Mouse (Mus musculus) intestine, postnatal 0 days (tissue): ENCODE results near the gene Uba3. TPM values are rescaled to one million over a fixed set of nuclear protein-coding genes. Genes with fewer than 3 reads are reported as not detected.

Source experiments
- ATAC-seq: fragments of 200-750 bp; cut with Nextera tagmentation; 2 replicates; pipeline ENCODE4 v1.8.0; 2017; ENCODE audit warnings: mild to moderate bottlenecking, moderate TSS enrichment, moderate library complexity
- H3K27ac ChIP-seq: fragments of 300-500 bp; sonication (generic); 2 replicates; pipeline ENCODE4 v1.5.1; 2014; ENCODE audit warnings: mild to moderate bottlenecking, low read depth, low read length, moderate library complexity
- H3K27me3 ChIP-seq: fragments of 300-500 bp; sonication (generic); replicated peaks from 2 replicates; pipeline ENCODE4 v1.6.1; 2014; ENCODE audit warnings: low read length, mixed read lengths; ENCODE audit not compliant: control insufficient read depth, insufficient read depth
- H3K36me3 ChIP-seq: fragments of 300-500 bp; sonication (generic); 2 replicates; pipeline ENCODE4 v1.6.1; 2014; ENCODE audit warnings: mild to moderate bottlenecking, moderate library complexity; ENCODE audit not compliant: control insufficient read depth, insufficient read depth
- H3K4me1 ChIP-seq: fragments of 300-500 bp; sonication (generic); replicated peaks from 2 replicates; pipeline ENCODE4 v1.6.1; 2014; ENCODE audit warnings: antibody characterized with exemption, low read length, mixed read lengths; ENCODE audit not compliant: control insufficient read depth, insufficient read depth
- H3K4me2 ChIP-seq: fragments of 300-500 bp; sonication (generic); replicated peaks from 2 replicates; pipeline ENCODE4 v1.6.1; 2014; ENCODE audit warnings: low read depth, mild to moderate bottlenecking, moderate library complexity
- H3K4me3 ChIP-seq: fragments of 300-500 bp; sonication (generic); 2 replicates; pipeline ENCODE4 v1.5.1; 2014; ENCODE audit warnings: low read depth, low read length
- H3K9ac ChIP-seq: fragments of 300-500 bp; sonication (generic); 2 replicates; pipeline ENCODE4 v1.6.1; 2014; ENCODE audit warnings: mild to moderate bottlenecking, low read depth, low read length
- H3K9me3 ChIP-seq: fragments of 300-500 bp; sonication (generic); 2 replicates; pipeline ENCODE4 v1.6.1; 2016; ENCODE audit warnings: mixed run types; ENCODE audit not compliant: control insufficient read depth
- CTCF ChIP-seq: sonication (generic); IDR thresholded peaks from 2 replicates; pipeline ENCODE4 v1.5.1; 2016; ENCODE audit warnings: low read depth, mild to moderate bottlenecking, control low read depth, antibody characterized with exemption, moderate library complexity
- WGBS: fragments of 180-500 bp; shearing (Covaris S2); extraction: QIAGEN DNeasy Blood & Tissue Kit; methylation state at CpG from one replicate; pipeline ENCODE4 v1.1.7; 2014; 5-methylcytosine and 5-hydroxymethylcytosine counted together
- polyA plus RNA-seq: library from polyadenylated mRNA; unstranded; fragments of >200 nt; fragmentation: Nextera tagmentation; extraction: Ambion mirVana; gene quantifications from 2 replicates; pipeline ENCODE4 v1.2.1, GENCODE M21; 2015

The Uba3 gene
- polyA plus RNA-seq, 1 experiment from 2014 or later: 28.5 TPM

- Histone ChIP-seq H3K27ac (no peak overlapping the region), H3K4me2 (no peak overlapping the region), H3K36me3 (no peaks in the 10 kb centered on the region), H3K27me3 (no peaks in the 10 kb centered on the region), H3K4me3 (no peak overlapping the region), H3K4me1 (0 out of 2 replicates have a peak, but pooled peaks cover 3% of the 10 kb centered on the region), H3K9ac (no peak overlapping the region), H3K9me3 (no peaks in the 10 kb centered on the region)
- no peak for ATAC-seq
- no peak for TF ChIP-seq CTCF
- WGBS: 66% methylated on average over 4 of the region's 4 CpGs
These were observed 1.6 kb upstream of the Uba3 start for GRCm38 (mm10) chr6:97207085-97207484.

- 0 out of 2 replicates have a peak, but pooled peaks cover 3% of the 10 kb centered on the region for H3K4me1 ChIP-seq
- H3K27me3 ChIP-seq: no peaks in the 10 kb centered on the region
- peak overlapping the region; percentile 91 for H3K27ac ChIP-seq
- H3K9ac ChIP-seq: peak overlapping the region; percentile 97
- no peak for TF ChIP-seq CTCF
- peak overlapping the region; percentile 95 for H3K4me3 ChIP-seq
- peak overlapping the region; percentile 74 for H3K4me2 ChIP-seq
- under 1% methylated on average over 16 of the region's 16 CpGs for WGBS
- no peaks in the 10 kb centered on the region for H3K36me3 ChIP-seq
- peak; percentile 44; the same call in 1 of the 2 replicates for ATAC-seq
- H3K9me3 ChIP-seq: no peaks in the 10 kb centered on the region
These were observed 495 bp downstream of the Uba3 start for GRCm38 (mm10) chr6:97204952-97205351.

GRCm38 (mm10) chr6:97204252-97204869 lies 1.1 kb downstream of the Uba3 start:
- Histone ChIP-seq H3K9me3 (no peaks in the 10 kb centered on the region), H3K4me3 (peak overlapping the region; percentile 95), H3K4me1 (0 out of 2 replicates have a peak, but pooled peaks cover 3% of the 10 kb centered on the region), H3K27me3 (no peaks in the 10 kb centered on the region), H3K36me3 (no peaks in the 10 kb centered on the region), H3K27ac (peak overlapping the region; percentile 91; the same call in 1 of the 2 replicates), H3K9ac (peak overlapping the region; percentile 97), H3K4me2 (peak overlapping the region; percentile 74)
- no peak for ATAC-seq
- no peak for TF ChIP-seq CTCF
- WGBS: 6% methylated on average over 9 of the region's 9 CpGs

- WGBS: 55% methylated on average over 3 of the region's 3 CpGs
- Histone ChIP-seq H3K4me3 (no peak overlapping the region), H3K27ac (no peak overlapping the region), H3K9me3 (no peaks in the 10 kb centered on the region), H3K27me3 (no peaks in the 10 kb centered on the region), H3K4me2 (no peak overlapping the region), H3K9ac (no peak overlapping the region), H3K4me1 (0 out of 2 replicates have a peak, but pooled peaks cover 3% of the 10 kb centered on the region), H3K36me3 (peaks cover 6% of the 10 kb centered on the region)
- ATAC-seq: no peak
- no peak for TF ChIP-seq CTCF
These were observed 3.0 kb downstream of the Uba3 start for GRCm38 (mm10) chr6:97202477-97202876.

- Histone ChIP-seq H3K9ac (no peak overlapping the region), H3K27ac (no peak overlapping the region), H3K4me2 (no peak overlapping the region), H3K4me3 (no peak overlapping the region), H3K27me3 (no peaks in the 10 kb centered on the region), H3K9me3 (no peaks in the 10 kb centered on the region), H3K36me3 (peaks cover 22% of the 10 kb centered on the region), H3K4me1 (0 out of 2 replicates have a peak, but pooled peaks cover 3% of the 10 kb centered on the region)
- TF ChIP-seq CTCF: no peak
- ATAC-seq: no peak
- 67% methylated on average over 3 of the region's 3 CpGs for WGBS
These were observed 5.0 kb downstream of the Uba3 start for GRCm38 (mm10) chr6:97200437-97200836.

- Histone ChIP-seq H3K36me3 (peaks cover 9% of the 10 kb centered on the region; the same call in 1 of the 2 replicates), H3K4me3 (peak overlapping the region; percentile 76), H3K27ac (peak overlapping the region; percentile 92), H3K9me3 (no peaks in the 10 kb centered on the region), H3K4me1 (peaks cover 3% of the 10 kb centered on the region; the same call in 1 of the 2 replicates), H3K4me2 (peak overlapping the region; percentile 76), H3K27me3 (no peaks in the 10 kb centered on the region), H3K9ac (peak overlapping the region; percentile 97)
- TF ChIP-seq CTCF: no peak
- peak; percentile 61 for ATAC-seq
- 4% methylated on average over 11 of the region's 11 CpGs for WGBS
These were observed 26.0 kb downstream of the Uba3 start for GRCm38 (mm10) chr6:97179367-97179828.
